Mouse (Mus musculus) right cerebral cortex, postnatal 10 days (tissue): ENCODE data around the gene Olfr1316.

Experiments
- DNase-seq, 2 experiments: peaks; one replicate each; pipeline ENCODE4 v3.0.0; 2021; ENCODE audit warnings: low spot score in 2 of 2

Gene Olfr1316

GRCm38 (mm10) chr2:112134877-112135276 lies at the start of gene Olfr1316:
Olfr1316 (minus strand) TSS chr2:112134977.
- no peak for DNase-seq

DNA sequence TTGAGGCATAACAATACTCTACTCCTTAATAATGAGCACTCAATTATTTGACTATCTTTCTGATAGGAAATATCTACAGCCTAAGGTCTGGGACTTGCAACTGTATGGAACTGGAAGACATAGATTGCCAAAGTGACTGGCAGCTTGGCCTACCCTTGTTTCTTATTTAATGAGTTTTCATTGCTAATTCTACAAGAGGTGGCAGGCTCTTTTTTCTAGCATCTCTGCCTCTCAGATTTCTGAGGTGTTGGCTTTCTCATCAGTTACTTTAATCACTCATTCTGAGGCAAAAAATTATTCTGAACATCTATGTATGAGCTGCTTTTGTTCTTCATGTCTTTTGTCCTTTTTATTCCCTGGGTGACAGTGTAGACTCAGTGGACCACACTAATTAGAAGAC lies 19.1 kb upstream of the Olfr1316 start, which contains the start of gene Olfr1318:
TSS of gene Olfr1318 (plus strand) at position 301 of the 400 bp plus-strand sequence.
- no peak for DNase-seq

DNA sequence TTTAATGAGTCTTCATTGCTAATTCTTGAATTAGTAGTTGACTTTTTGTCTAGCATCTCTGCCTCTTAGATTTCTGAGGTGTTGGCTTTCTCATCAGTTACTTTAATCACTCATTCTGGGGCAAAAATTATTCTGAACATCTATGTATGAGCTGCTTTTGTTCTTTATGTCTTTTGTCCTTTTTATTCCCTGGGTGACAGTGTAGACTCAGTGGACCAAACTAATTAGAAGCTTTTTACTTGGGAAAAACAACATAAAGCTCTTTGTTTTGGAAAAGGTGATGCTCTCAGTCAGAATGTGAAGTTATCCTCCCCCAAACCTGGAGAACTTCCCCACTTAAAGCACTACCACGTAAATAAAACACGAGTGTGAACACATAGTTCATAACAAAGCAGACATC lies 5.3 kb upstream of the Olfr1316 start, which contains the start of gene Olfr1317:
TSS of gene Olfr1317 (plus strand) at position 301 of the 400 bp plus-strand sequence.
- DNase-seq, result no peak

- DNase-seq, result no peak
Measured at GRCm38 (mm10) chr2:112115340-112115739, 19.4 kb downstream of the Olfr1316 start, which contains the start of gene Olfr1315-ps1. Olfr1315-ps1 (minus strand) TSS chr2:112115440.

DNA sequence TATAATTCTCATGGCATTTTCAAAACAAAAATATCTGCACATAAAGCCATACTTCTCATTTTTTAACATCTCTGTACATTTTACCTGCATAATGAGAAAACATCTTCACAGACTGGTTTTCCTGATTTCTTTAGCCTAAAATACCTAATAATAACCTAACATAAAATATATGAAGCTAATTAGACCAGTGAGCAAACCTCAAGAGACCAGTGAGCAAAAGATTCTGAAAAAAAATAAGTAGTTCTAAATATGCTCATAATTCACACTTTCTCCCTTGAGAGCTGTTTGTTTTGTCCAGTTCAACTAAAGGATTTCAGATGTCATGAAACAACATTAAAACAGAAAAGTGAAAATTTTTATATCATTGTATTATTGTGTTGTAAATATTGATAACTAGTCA lies 38.1 kb downstream of the Olfr1316 start, which contains the start of gene Olfr1314:
TSS of gene Olfr1314 (minus strand) at position 101 of the 400 bp plus-strand sequence.
- no peak for DNase-seq

DNA sequence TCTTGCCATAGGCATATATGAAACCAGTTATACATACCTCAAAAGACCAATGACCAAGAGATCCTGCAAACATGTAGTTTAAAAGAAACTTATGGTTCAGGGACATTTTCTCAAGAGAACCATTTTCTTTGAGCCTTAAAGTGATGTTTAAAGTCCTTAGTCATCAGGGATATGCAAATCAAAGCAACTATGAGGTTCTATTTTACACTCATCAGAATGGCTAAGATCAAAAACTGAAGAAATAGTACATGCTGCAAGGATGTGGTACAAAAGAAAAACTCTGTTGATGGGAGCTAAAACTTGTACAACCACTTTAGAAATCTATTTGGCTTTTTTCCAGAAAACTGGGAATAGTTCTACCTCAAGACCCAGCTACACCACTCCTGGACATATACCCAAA lies 57.0 kb downstream of the Olfr1316 start, which contains the start of gene Olfr1313:
TSS of gene Olfr1313 (minus strand) at position 101 of the 400 bp plus-strand sequence.
- no peak for DNase-seq
